Mouse (Mus musculus) spleen, adult 2 months (tissue): Measurements from ENCODE around the gene Gm10354.
"Not testable (repeated sequence)": the region's sequence is repeated elsewhere in the genome, so short reads cannot be mapped to it uniquely, and the experiment has no call there.

Experiments used
- CTCF ChIP-seq: fragments of 200-500 bp; IDR thresholded peaks from 2 replicates; pipeline ENCODE4 v1.5.1; 2011; ENCODE audit warnings: mild to moderate bottlenecking, inconsistent platforms; ENCODE audit not compliant: insufficient read depth, insufficient read length, insufficient replicate concordance; ENCODE audit errors: extremely low read depth
- POLR2A ChIP-seq: fragments of 200-500 bp; IDR thresholded peaks from 2 replicates; pipeline ENCODE4 v1.6.1; 2011; ENCODE audit warnings: low read depth, low read length, inconsistent platforms

DNA sequence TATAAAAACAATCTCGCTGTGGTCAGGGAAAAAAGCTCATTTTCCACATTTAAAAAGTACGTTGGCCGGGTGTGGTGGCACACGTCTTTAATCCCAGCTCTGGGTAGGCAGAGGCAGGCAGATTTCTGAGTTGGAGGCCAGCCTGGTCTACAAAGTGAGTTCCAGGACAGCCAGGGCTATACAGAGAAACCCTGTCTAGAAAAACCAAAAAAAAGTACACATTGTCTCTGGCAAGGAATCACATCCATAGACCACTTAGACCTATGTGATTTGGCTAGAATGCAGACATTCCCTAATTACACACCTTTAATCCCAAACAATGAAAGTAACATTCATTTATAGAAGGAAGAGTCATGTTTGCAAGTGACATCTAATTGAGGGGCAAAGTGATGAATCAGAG is 17.2 kb downstream of the Gm10354 start:
- not testable (repeated sequence) for TF ChIP-seq CTCF, POLR2A
